Mouse (Mus musculus): ENCODE data around the gene Mrpl34. TPM values are rescaled to one million over a fixed set of nuclear protein-coding genes. Genes with fewer than 3 reads are reported as not detected.

Gene Mrpl34
- polyA plus RNA-seq, 1 experiment from 2014 or later: 172 TPM

DNA sequence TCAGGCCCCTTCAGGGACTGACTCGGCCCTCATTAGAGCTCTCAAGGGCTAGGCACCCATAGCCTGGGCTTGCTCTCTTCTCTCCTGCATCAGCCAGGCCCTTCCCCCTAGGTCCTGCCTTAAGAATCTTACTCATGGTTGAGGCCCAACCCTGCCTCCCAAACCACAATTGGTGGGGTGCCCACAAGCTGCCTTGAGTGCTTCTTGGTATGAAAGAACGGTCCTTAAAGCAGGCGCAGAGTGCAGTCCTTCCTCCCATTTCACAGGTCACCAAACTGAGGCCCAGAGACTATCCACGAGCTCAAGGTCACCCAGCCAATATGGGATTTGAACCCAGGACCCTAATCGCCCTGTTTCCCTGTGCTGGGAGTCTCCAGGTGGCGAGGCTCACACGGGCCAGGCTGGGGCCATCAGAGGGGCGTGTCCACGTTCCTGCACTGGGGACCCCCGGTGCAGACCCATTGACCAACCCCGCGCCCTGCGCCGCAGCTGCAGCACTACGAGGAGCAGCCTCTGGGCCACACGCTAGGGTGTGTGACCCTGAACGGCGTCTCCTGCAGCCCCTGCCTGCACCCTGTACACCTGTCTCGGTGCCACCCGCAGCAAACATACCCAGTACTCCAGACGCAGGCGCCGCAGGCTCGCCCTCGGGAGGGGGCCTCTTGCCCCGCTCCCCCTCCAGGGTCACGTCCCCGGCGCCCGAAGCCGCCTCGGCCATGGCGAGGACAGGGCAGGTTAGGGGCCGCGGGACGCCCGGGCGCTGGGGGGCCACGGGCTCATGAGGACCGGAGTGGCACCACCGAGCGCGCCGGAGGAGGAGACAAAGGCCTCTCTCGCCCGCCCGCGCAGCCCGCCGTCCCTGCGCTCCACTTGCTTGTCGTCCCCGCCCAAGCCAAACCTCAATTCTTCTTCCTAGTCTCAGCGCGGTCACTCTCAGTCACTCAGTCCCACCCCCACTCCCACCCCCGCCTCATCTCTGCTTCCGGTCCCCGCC, 20.7 kb downstream of the Mrpl34 start, which contains the start of gene Ano8:
Gene Ano8, minus strand, starts transcription at position 822 of the 994 bp plus-strand sequence.
- 5% methylated on average over 54 of the region's 58 CpGs for WGBS
- H3K9ac ChIP-seq (ENCODE audit: low read depth, low read length): peak within 1 kb of the TSS; percentile 97
- H3K4me2 ChIP-seq (ENCODE audit: low read length): peak within 1 kb of the TSS; percentile 84
- no peaks in the 10 kb centered on the region for H3K9me3 ChIP-seq (ENCODE audit: control insufficient read depth, low read length)
- peak within 1 kb of the TSS; percentile 88 for H3K4me3 ChIP-seq (ENCODE audit: low read length)
- H3K27ac ChIP-seq (ENCODE audit: low read depth, low read length): peak within 1 kb of the TSS; percentile 82
- ATAC-seq: peak; percentile 83
- no peaks in the 10 kb centered on the region for H3K27me3 ChIP-seq (replicated peaks; ENCODE audit: control insufficient read depth, insufficient read depth, low read length)
- H3K4me1 ChIP-seq (ENCODE audit: control insufficient read depth, insufficient read depth, low read depth, low read length): peaks cover 31% of the 10 kb centered on the region
- H3K36me3 ChIP-seq (ENCODE audit: control insufficient read depth, insufficient read depth, low read length): peaks cover 14% of the 10 kb centered on the region

DNA sequence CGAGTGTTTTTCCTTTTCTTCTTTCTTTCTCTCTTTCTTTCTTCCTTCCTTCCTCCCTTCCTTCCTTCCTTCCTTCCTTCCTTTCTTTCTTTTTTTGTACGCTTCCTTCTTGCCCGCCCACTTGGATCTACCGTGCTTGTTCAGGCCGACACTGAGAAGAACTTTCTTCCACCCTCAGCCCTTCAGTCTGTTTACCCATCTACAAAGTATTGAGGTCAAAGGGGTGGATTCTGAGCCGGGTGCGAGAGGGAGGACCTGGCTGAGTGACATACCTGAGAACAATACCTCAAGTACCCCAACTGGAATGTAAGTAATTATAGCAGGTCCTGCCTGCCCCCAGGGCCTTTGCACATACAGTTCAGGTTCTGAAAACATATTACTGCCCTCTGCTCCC, 21.4 kb downstream of the Mrpl34 start:
- 13% methylated on average over 7 of the region's 7 CpGs for WGBS
- peak overlapping the region; percentile 84 for H3K4me2 ChIP-seq (ENCODE audit: low read length)

DNA sequence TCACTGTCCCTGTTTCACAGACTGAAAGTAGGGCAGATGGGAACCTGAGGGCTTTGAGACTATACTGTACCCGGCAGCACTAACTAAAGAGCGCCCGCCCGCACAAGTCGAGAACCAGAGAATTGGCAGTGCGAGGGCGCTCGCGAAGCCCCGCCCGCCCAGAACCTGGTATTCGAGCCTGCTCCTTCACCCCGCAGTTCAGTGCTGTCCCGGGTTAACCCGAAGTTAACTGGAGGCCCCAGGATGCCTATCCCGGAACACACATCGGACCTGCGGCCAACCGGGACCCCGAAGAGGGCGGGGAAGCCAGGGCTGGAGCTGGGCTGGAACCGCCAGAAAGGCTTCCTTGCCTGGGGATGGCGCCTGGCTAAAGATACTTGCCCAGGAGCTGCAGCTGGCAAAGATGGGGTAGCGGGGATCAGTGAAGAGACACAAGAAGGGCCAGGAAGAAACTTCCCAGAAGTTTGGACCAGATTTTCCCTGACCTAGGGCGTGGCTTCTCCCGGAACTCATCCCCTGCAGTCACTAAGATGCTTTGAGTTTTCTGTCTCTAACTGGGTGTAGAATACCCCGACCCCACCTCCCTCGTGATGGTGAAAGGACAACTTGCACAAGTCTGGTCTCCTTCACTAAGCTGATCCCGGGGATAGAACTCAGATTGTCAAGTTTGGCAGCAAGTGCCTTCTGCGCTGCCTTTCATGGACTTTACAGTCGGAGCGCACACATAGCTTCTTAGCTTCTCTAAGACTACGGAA, 23.1 kb downstream of the Mrpl34 start, which contains the start of gene Gtpbp3:
Gene Gtpbp3, plus strand, starts transcription at position 413 of the 755 bp plus-strand sequence.
- Histone ChIP-seq H3K4me2 (ENCODE audit: low read length) (peak within 1 kb of the TSS; percentile 98), H3K36me3 (ENCODE audit: control insufficient read depth, insufficient read depth, low read length) (peaks cover 21% of the 10 kb centered on the region), H3K9me3 (ENCODE audit: control insufficient read depth, low read length) (no peaks in the 10 kb centered on the region), H3K27ac (ENCODE audit: low read depth, low read length) (peak within 1 kb of the TSS; percentile 79), H3K4me3 (ENCODE audit: low read length) (peak within 1 kb of the TSS; percentile 59), H3K27me3 (replicated peaks; ENCODE audit: control insufficient read depth, insufficient read depth, low read length) (no peaks in the 10 kb centered on the region), H3K9ac (ENCODE audit: low read depth, low read length) (peak within 1 kb of the TSS; percentile 74), H3K4me1 (ENCODE audit: control insufficient read depth, insufficient read depth, low read depth, low read length) (peaks cover 31% of the 10 kb centered on the region)
- ATAC-seq: peak; percentile 44
- under 1% methylated on average over 33 of the region's 33 CpGs for WGBS

More for the DNA sequence above, 21.4 kb downstream of the Mrpl34 start:
- Histone ChIP-seq H3K9me3 (ENCODE audit: control insufficient read depth, low read length) (no peaks in the 10 kb centered on the region), H3K27me3 (replicated peaks; ENCODE audit: control insufficient read depth, insufficient read depth, low read length) (no peaks in the 10 kb centered on the region), H3K4me3 (ENCODE audit: low read length) (peak overlapping the region; percentile 88), H3K36me3 (ENCODE audit: control insufficient read depth, insufficient read depth, low read length) (peaks cover 12% of the 10 kb centered on the region), H3K27ac (ENCODE audit: low read depth, low read length) (peak overlapping the region; percentile 3; the same call in 1 of the 2 replicates), H3K4me1 (ENCODE audit: control insufficient read depth, insufficient read depth, low read depth, low read length) (peaks cover 31% of the 10 kb centered on the region), H3K9ac (ENCODE audit: low read depth, low read length) (peak overlapping the region; percentile 44; the same call in 1 of the 2 replicates)
- ATAC-seq: no peak

GRCm38 (mm10) chr8:71488454-71488853, 23.7 kb downstream of the Mrpl34 start:
- Histone ChIP-seq H3K36me3 (ENCODE audit: control insufficient read depth, insufficient read depth, low read length) (peaks cover 21% of the 10 kb centered on the region), H3K27ac (ENCODE audit: low read depth, low read length) (0 out of 2 replicates have a peak overlapping the region, but pooled peaks have one; percentile 79), H3K4me2 (ENCODE audit: low read length) (peak overlapping the region; percentile 98), H3K4me1 (ENCODE audit: control insufficient read depth, insufficient read depth, low read depth, low read length) (peaks cover 31% of the 10 kb centered on the region), H3K9ac (ENCODE audit: low read depth, low read length) (peak overlapping the region; percentile 74), H3K4me3 (ENCODE audit: low read length) (peak overlapping the region; percentile 59), H3K9me3 (ENCODE audit: control insufficient read depth, low read length) (no peaks in the 10 kb centered on the region), H3K27me3 (replicated peaks; ENCODE audit: control insufficient read depth, insufficient read depth, low read length) (no peaks in the 10 kb centered on the region)
- under 1% methylated on average over 22 of the region's 22 CpGs for WGBS
- peak; percentile 87 for ATAC-seq

DNA sequence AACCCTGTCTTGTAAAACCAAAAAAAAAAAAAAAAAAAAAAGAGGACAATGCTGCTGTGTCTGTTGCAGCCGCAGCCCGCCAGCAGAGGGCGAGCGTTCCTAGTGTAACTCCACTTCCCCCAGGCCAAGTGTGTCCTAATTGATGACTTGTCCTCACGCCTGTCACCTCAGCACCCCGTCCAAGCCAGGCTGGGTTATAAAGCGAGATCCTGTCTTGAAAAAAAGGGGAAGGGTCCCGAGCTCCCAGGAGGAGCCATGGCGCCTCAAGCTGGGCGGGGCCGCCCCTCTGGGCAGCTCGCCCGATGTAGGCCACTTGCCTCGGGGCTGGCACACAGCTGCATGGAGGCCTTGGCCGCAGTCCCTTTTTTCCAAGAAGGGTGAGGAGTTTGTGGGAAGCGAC, 30.3 kb downstream of the Mrpl34 start:
- H3K9ac ChIP-seq (ENCODE audit: low read depth, low read length): no peak overlapping the region
- H3K36me3 ChIP-seq (ENCODE audit: control insufficient read depth, insufficient read depth, low read length): peaks cover 20% of the 10 kb centered on the region
- H3K27ac ChIP-seq (ENCODE audit: low read depth, low read length): no peak overlapping the region
- peak; percentile 76 for ATAC-seq
- peak overlapping the region; percentile 20 for H3K4me2 ChIP-seq (ENCODE audit: low read length)
- H3K9me3 ChIP-seq (ENCODE audit: control insufficient read depth, low read length): no peaks in the 10 kb centered on the region
- peaks cover 8% of the 10 kb centered on the region for H3K4me1 ChIP-seq (ENCODE audit: control insufficient read depth, insufficient read depth, low read depth, low read length)
- no peak overlapping the region for H3K4me3 ChIP-seq (ENCODE audit: low read length)
- H3K27me3 ChIP-seq (replicated peaks; ENCODE audit: control insufficient read depth, insufficient read depth, low read length): no peaks in the 10 kb centered on the region
- WGBS: 13% methylated on average over 16 of the region's 16 CpGs

GRCm38 (mm10) chr8:71495811-71496210, 31.1 kb downstream of the Mrpl34 start:
- H3K4me2 ChIP-seq (ENCODE audit: low read length): no peak overlapping the region
- no peaks in the 10 kb centered on the region for H3K27me3 ChIP-seq (replicated peaks; ENCODE audit: control insufficient read depth, insufficient read depth, low read length)
- no peak overlapping the region for H3K9ac ChIP-seq (ENCODE audit: low read depth, low read length)
- no peak overlapping the region for H3K27ac ChIP-seq (ENCODE audit: low read depth, low read length)
- 84% methylated on average over 5 of the region's 5 CpGs for WGBS
- ATAC-seq: no peak
- peaks cover 6% of the 10 kb centered on the region for H3K4me1 ChIP-seq (ENCODE audit: control insufficient read depth, insufficient read depth, low read depth, low read length)
- peaks cover 18% of the 10 kb centered on the region for H3K36me3 ChIP-seq (ENCODE audit: control insufficient read depth, insufficient read depth, low read length)
- H3K9me3 ChIP-seq (ENCODE audit: control insufficient read depth, low read length): no peaks in the 10 kb centered on the region
- H3K4me3 ChIP-seq (ENCODE audit: low read length): no peak overlapping the region

DNA sequence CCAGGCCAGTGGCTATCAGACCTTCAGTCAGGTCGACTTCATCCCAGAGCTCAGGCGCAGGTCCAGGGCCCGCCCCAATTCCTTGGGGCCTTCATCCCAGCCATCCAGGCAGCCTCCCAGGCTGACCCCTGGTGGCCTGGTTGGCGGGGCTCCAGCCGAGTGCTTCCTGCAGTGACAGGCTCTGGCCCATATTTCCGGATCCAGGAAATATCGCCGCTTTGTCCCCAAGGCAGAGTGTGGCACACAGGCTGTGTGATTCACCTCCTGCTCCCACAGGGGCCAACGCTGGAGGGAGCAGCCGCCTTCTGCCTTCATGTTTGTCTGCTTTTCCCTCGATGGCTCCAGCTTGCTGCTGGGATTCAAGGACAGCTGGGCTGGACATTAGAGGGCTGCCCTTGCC, 31.7 kb downstream of the Mrpl34 start:
- Histone ChIP-seq H3K4me1 (ENCODE audit: control insufficient read depth, insufficient read depth, low read depth, low read length) (peaks cover 6% of the 10 kb centered on the region), H3K9me3 (ENCODE audit: control insufficient read depth, low read length) (no peaks in the 10 kb centered on the region), H3K4me2 (ENCODE audit: low read length) (no peak overlapping the region), H3K27ac (ENCODE audit: low read depth, low read length) (no peak overlapping the region), H3K36me3 (ENCODE audit: control insufficient read depth, insufficient read depth, low read length) (peaks cover 17% of the 10 kb centered on the region), H3K27me3 (replicated peaks; ENCODE audit: control insufficient read depth, insufficient read depth, low read length) (no peaks in the 10 kb centered on the region), H3K9ac (ENCODE audit: low read depth, low read length) (no peak overlapping the region), H3K4me3 (ENCODE audit: low read length) (no peak overlapping the region)
- WGBS: 40% methylated on average over 11 of the region's 11 CpGs
- ATAC-seq: no peak

- H3K27ac ChIP-seq (ENCODE audit: low read depth, low read length): 0 out of 2 replicates have a peak overlapping the region, but pooled peaks have one; percentile 17
- no peaks in the 10 kb centered on the region for H3K9me3 ChIP-seq (ENCODE audit: control insufficient read depth, low read length)
- H3K9ac ChIP-seq (ENCODE audit: low read depth, low read length): no peak overlapping the region
- H3K4me2 ChIP-seq (ENCODE audit: low read length): no peak overlapping the region
- H3K4me1 ChIP-seq (ENCODE audit: control insufficient read depth, insufficient read depth, low read depth, low read length): peaks cover 6% of the 10 kb centered on the region
- H3K27me3 ChIP-seq (replicated peaks; ENCODE audit: control insufficient read depth, insufficient read depth, low read length): no peaks in the 10 kb centered on the region
- peaks cover 13% of the 10 kb centered on the region for H3K36me3 ChIP-seq (ENCODE audit: control insufficient read depth, insufficient read depth, low read length)
- H3K4me3 ChIP-seq (ENCODE audit: low read length): no peak overlapping the region
- no peak for ATAC-seq
- WGBS: 100% methylated on average over 1 of the region's 1 CpGs
Observed at GRCm38 (mm10) chr8:71497077-71497645, 32.4 kb downstream of the Mrpl34 start.

Measured in hindbrain, embryonic 16.5 days (tissue).